Mouse (Mus musculus): ENCODE results near the gene Tnpo2. TPM values are rescaled to one million over a fixed set of nuclear protein-coding genes. Genes with fewer than 3 reads are reported as not detected.

Tnpo2 gene
- total RNA-seq, 2 experiments from 2014 or later: 76.4 to 88.2 TPM

DNA sequence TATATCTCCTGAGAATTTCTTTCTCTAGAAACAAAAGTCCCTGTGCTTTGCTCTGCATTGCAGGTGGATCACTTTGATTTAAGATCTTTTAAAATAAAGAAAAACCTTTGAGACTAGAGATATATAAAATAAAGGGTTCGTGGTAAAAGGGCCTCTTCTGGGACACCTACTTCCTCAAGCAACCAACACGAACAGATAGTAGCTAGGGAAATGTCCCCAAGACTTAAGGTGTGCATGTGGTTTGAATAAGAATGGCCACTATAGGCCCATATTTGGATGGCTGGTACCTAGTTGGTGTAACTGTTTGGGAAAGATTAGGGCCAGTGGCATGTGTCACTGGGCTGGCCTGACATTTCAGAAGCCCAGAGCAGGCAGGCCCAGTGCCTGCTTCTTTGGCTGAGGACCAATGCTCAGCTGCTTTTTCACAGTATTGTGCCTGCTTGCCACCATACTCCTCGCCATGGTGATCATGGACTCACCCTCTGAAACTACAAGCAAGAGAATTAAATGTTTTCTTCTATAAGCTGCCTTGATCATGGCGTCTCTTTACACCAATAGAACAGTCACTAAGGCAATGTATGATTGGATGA is 63.5 kb downstream of the Tnpo2 start:
- no peak for DNase-seq

Small RNAs within 50 kb of the gene (microRNA-seq; reads per million reads assigned to microRNA genes)
- not detected for gene Mir7070

Other genes starting within 250 kb of the Tnpo2 start
- gene Nfix, start 236.6 kb upstream of the Tnpo2 start, total RNA-seq (2021): 100 to 1,000 TPM in 1 of 2 experiments, 10 to 100 TPM in 1; 99.9 to 108 TPM
- 1 to 10 TPM; 9.1 to 10.0 TPM for gene Dand5, start 214.1 kb upstream of the Tnpo2 start, total RNA-seq (2021)
- gene Gadd45gip1, start 205.4 kb upstream of the Tnpo2 start, total RNA-seq (2021): 10 to 100 TPM; 63.3 to 70.5 TPM
- 100 to 1,000 TPM; 116 to 119 TPM for gene Rad23a, start 196.2 kb upstream of the Tnpo2 start, total RNA-seq (2021)
- gene Calr, start 190.0 kb upstream of the Tnpo2 start, total RNA-seq (2021): 100 to 1,000 TPM; 569 to 727 TPM
- gene Farsa, start 179.9 kb upstream of the Tnpo2 start, total RNA-seq (2021): 10 to 100 TPM; 62.1 to 69.2 TPM
- gene Syce2, start 164.8 kb upstream of the Tnpo2 start, total RNA-seq (2021): 10 to 100 TPM in 1 of 2 experiments, 1 to 10 TPM in 1; 8.7 to 11.5 TPM
- gene Gcdh, start 143.0 kb upstream of the Tnpo2 start, total RNA-seq (2021): 10 to 100 TPM; 41.9 to 53.8 TPM
- gene Klf1, start 135.0 kb upstream of the Tnpo2 start, total RNA-seq (2021): under 1 TPM in 1 of 2 experiments, not detected in 1; 0.20 TPM
- gene Dnase2a, start 128.4 kb upstream of the Tnpo2 start, total RNA-seq (2021): 10 to 100 TPM in 1 of 2 experiments, 1 to 10 TPM in 1; 9.5 to 10.3 TPM
- 1 to 10 TPM; 1.0 to 1.3 TPM for gene Mast1, start 99.6 kb upstream of the Tnpo2 start, total RNA-seq (2021)
- gene Rtbdn, start 89.9 kb upstream of the Tnpo2 start, total RNA-seq (2021): not detected
- gene Gm49661, start 67.5 kb upstream of the Tnpo2 start, total RNA-seq (2021): 1 to 10 TPM in 1 of 2 experiments, not detected in 1; 1.5 TPM
- gene Prdx2, start 67.3 kb upstream of the Tnpo2 start, total RNA-seq (2021): 100 to 1,000 TPM; 651 to 659 TPM
- 100 to 1,000 TPM; 109 to 136 TPM for gene Rnaseh2a, start 67.1 kb upstream of the Tnpo2 start, total RNA-seq (2021)
- 100 to 1,000 TPM in 1 of 2 experiments, 10 to 100 TPM in 1; 71.5 to 139 TPM for gene Junb, start 58.2 kb upstream of the Tnpo2 start, total RNA-seq (2021)
- 1 to 10 TPM; 7.0 to 8.2 TPM for gene Hook2, start 46.3 kb upstream of the Tnpo2 start, total RNA-seq (2021)
- gene Best2, start 22.4 kb upstream of the Tnpo2 start, total RNA-seq (2021): not detected
- gene Asna1, start 11.6 kb upstream of the Tnpo2 start, total RNA-seq (2021): 10 to 100 TPM; 91.0 to 93.4 TPM
- gene Trir, start 10.1 kb upstream of the Tnpo2 start, total RNA-seq (2021): 100 to 1,000 TPM; 157 to 178 TPM
- gene Fbxw9, start 23.1 kb downstream of the Tnpo2 start, total RNA-seq (2021): 10 to 100 TPM; 13.0 to 20.5 TPM
- 1 to 10 TPM in 1 of 2 experiments, not detected in 1; 1.2 TPM for gene Gm5741, start 31.1 kb downstream of the Tnpo2 start, total RNA-seq (2021)
- gene Dhps, start 34.8 kb downstream of the Tnpo2 start, total RNA-seq (2021): 10 to 100 TPM; 32.2 to 32.7 TPM
- 10 to 100 TPM; 69.1 to 79.6 TPM for gene Wdr83os, start 43.8 kb downstream of the Tnpo2 start, total RNA-seq (2021)
- 10 to 100 TPM; 20.5 to 25.5 TPM for gene Wdr83, start 44.4 kb downstream of the Tnpo2 start, total RNA-seq (2021)
- 10 to 100 TPM; 38.1 to 45.5 TPM for gene Man2b1, start 46.4 kb downstream of the Tnpo2 start, total RNA-seq (2021)
- gene Zfp791, start 86.2 kb downstream of the Tnpo2 start, total RNA-seq (2021): 1 to 10 TPM; 1.3 to 1.4 TPM
- not detected for gene Cks1brt, start 115.0 kb downstream of the Tnpo2 start, total RNA-seq (2021)
- not detected for gene Olfr371, start 189.1 kb downstream of the Tnpo2 start, total RNA-seq (2021)